Mouse (Mus musculus): ENCODE data around the gene Hmox1. TPM values are rescaled to one million over a fixed set of nuclear protein-coding genes. Genes with fewer than 3 reads are reported as not detected.
A peak's percentile ranks its signal among the peaks of the same experiment; 100 is the strongest.

Gene Hmox1
- polyA plus RNA-seq, 1 experiment from 2014 or later, result 11.6 TPM

- Histone ChIP-seq H3K36me3 (replicated peaks) (no peaks in the 10 kb centered on the region), H3K9ac (no peak overlapping the region), H3K4me2 (no peak overlapping the region), H3K27me3 (replicated peaks) (no peaks in the 10 kb centered on the region), H3K9me3 (no peaks in the 10 kb centered on the region), H3K27ac (no peak overlapping the region), H3K4me1 (no peaks in the 10 kb centered on the region), H3K4me3 (no peak overlapping the region)
- no peak for ATAC-seq (replicated peaks)
- 100% methylated on average over 1 of the region's 1 CpGs for WGBS
These were observed 18.5 kb upstream of the Hmox1 start for GRCm38 (mm10) chr8:75074876-75075275.

GRCm38 (mm10) chr8:75078215-75078614 is 15.2 kb upstream of the Hmox1 start:
- H3K4me2 ChIP-seq, result no peak overlapping the region
- no peaks in the 10 kb centered on the region for H3K9me3 ChIP-seq
- no peaks in the 10 kb centered on the region for H3K36me3 ChIP-seq (replicated peaks)
- no peaks in the 10 kb centered on the region for H3K27me3 ChIP-seq (replicated peaks)
- 77% methylated on average over 1 of the region's 1 CpGs for WGBS
- no peak overlapping the region for H3K27ac ChIP-seq
- no peak for ATAC-seq (replicated peaks)
- no peak overlapping the region for H3K4me3 ChIP-seq
- H3K9ac ChIP-seq, result no peak overlapping the region
- peaks cover under 1% of the 10 kb centered on the region; the same call in 1 of the 2 replicates for H3K4me1 ChIP-seq

- Histone ChIP-seq H3K4me1 (peaks cover 6% of the 10 kb centered on the region; the same call in 1 of the 2 replicates), H3K4me2 (no peak overlapping the region), H3K4me3 (no peak overlapping the region), H3K9ac (no peak overlapping the region), H3K27ac (no peak overlapping the region), H3K36me3 (replicated peaks) (no peaks in the 10 kb centered on the region), H3K27me3 (replicated peaks) (no peaks in the 10 kb centered on the region), H3K9me3 (no peaks in the 10 kb centered on the region)
- 94% methylated on average over 9 of the region's 9 CpGs for WGBS
- no peak for ATAC-seq (replicated peaks)
These were observed 14.6 kb upstream of the Hmox1 start for GRCm38 (mm10) chr8:75078851-75079250.

- H3K4me1 ChIP-seq, result peaks cover 7% of the 10 kb centered on the region; the same call in 1 of the 2 replicates
- no peak overlapping the region for H3K9ac ChIP-seq
- no peaks in the 10 kb centered on the region for H3K9me3 ChIP-seq
- H3K36me3 ChIP-seq (replicated peaks), result no peaks in the 10 kb centered on the region
- H3K4me2 ChIP-seq, result no peak overlapping the region
- no peak overlapping the region for H3K27ac ChIP-seq
- no peak for ATAC-seq (replicated peaks)
- WGBS, result 83% methylated on average over 9 of the region's 9 CpGs
- H3K4me3 ChIP-seq, result no peak overlapping the region
- H3K27me3 ChIP-seq (replicated peaks), result no peaks in the 10 kb centered on the region
These were observed 11.9 kb upstream of the Hmox1 start for GRCm38 (mm10) chr8:75081364-75082040.

- WGBS, result 87% methylated on average over 6 of the region's 6 CpGs
- peaks cover 7% of the 10 kb centered on the region; the same call in 1 of the 2 replicates for H3K4me1 ChIP-seq
- H3K36me3 ChIP-seq (replicated peaks), result no peaks in the 10 kb centered on the region
- H3K9ac ChIP-seq, result no peak overlapping the region
- H3K4me3 ChIP-seq, result no peak overlapping the region
- no peak overlapping the region for H3K27ac ChIP-seq
- no peak overlapping the region for H3K4me2 ChIP-seq
- H3K27me3 ChIP-seq (replicated peaks), result no peaks in the 10 kb centered on the region
- H3K9me3 ChIP-seq, result no peaks in the 10 kb centered on the region
- ATAC-seq (replicated peaks), result no peak
These were observed 11.1 kb upstream of the Hmox1 start for GRCm38 (mm10) chr8:75082181-75082805.

GRCm38 (mm10) chr8:75083846-75084245 is 9.6 kb upstream of the Hmox1 start:
- no peaks in the 10 kb centered on the region for H3K9me3 ChIP-seq
- H3K27ac ChIP-seq, result no peak overlapping the region
- peak; percentile 93 for ATAC-seq (replicated peaks)
- peaks cover 7% of the 10 kb centered on the region; the same call in 1 of the 2 replicates for H3K4me1 ChIP-seq
- peak overlapping the region; percentile 31; the same call in 1 of the 2 replicates for H3K9ac ChIP-seq
- peak overlapping the region; percentile 27 for H3K4me3 ChIP-seq
- H3K4me2 ChIP-seq, result peak overlapping the region; percentile 52
- WGBS, result 4% methylated on average over 17 of the region's 17 CpGs
- no peaks in the 10 kb centered on the region for H3K27me3 ChIP-seq (replicated peaks)
- no peaks in the 10 kb centered on the region for H3K36me3 ChIP-seq (replicated peaks)

GRCm38 (mm10) chr8:75084382-75085064 is 8.9 kb upstream of the Hmox1 start:
- Histone ChIP-seq H3K4me1 (peaks cover 12% of the 10 kb centered on the region; the same call in 1 of the 2 replicates), H3K27ac (no peak overlapping the region), H3K4me3 (no peak overlapping the region), H3K36me3 (replicated peaks) (no peaks in the 10 kb centered on the region), H3K4me2 (no peak overlapping the region), H3K9ac (no peak overlapping the region), H3K9me3 (no peaks in the 10 kb centered on the region), H3K27me3 (replicated peaks) (no peaks in the 10 kb centered on the region)
- ATAC-seq (replicated peaks), result no peak
- WGBS, result 68% methylated on average over 3 of the region's 3 CpGs

- ATAC-seq (replicated peaks), result no peak
- H3K4me3 ChIP-seq, result no peak overlapping the region
- H3K9ac ChIP-seq, result no peak overlapping the region
- no peaks in the 10 kb centered on the region for H3K9me3 ChIP-seq
- H3K4me1 ChIP-seq, result peaks cover 14% of the 10 kb centered on the region; the same call in 1 of the 2 replicates
- H3K27me3 ChIP-seq (replicated peaks), result no peaks in the 10 kb centered on the region
- 78% methylated on average over 2 of the region's 2 CpGs for WGBS
- H3K36me3 ChIP-seq (replicated peaks), result no peaks in the 10 kb centered on the region
- H3K4me2 ChIP-seq, result no peak overlapping the region
- H3K27ac ChIP-seq, result no peak overlapping the region
These were observed 7.4 kb upstream of the Hmox1 start for GRCm38 (mm10) chr8:75086002-75086401.

GRCm38 (mm10) chr8:75087127-75087526 is 6.3 kb upstream of the Hmox1 start:
- no peaks in the 10 kb centered on the region for H3K36me3 ChIP-seq (replicated peaks)
- no peak for ATAC-seq (replicated peaks)
- H3K27ac ChIP-seq, result no peak overlapping the region
- no peaks in the 10 kb centered on the region for H3K9me3 ChIP-seq
- peaks cover 14% of the 10 kb centered on the region; the same call in 1 of the 2 replicates for H3K4me1 ChIP-seq
- no peak overlapping the region for H3K9ac ChIP-seq
- H3K4me2 ChIP-seq, result no peak overlapping the region
- no peak overlapping the region for H3K4me3 ChIP-seq
- no peaks in the 10 kb centered on the region for H3K27me3 ChIP-seq (replicated peaks)

GRCm38 (mm10) chr8:75088989-75089881 is 4.2 kb upstream of the Hmox1 start:
- 19% methylated on average over 6 of the region's 6 CpGs for WGBS
- ATAC-seq (replicated peaks), result peak; percentile 49

GRCm38 (mm10) chr8:75090781-75091365 is 2.5 kb upstream of the Hmox1 start:
- Histone ChIP-seq H3K27me3 (replicated peaks) (no peaks in the 10 kb centered on the region), H3K4me2 (no peak overlapping the region), H3K36me3 (replicated peaks) (no peaks in the 10 kb centered on the region), H3K4me3 (no peak overlapping the region), H3K4me1 (peaks cover 16% of the 10 kb centered on the region), H3K27ac (no peak overlapping the region), H3K9ac (no peak overlapping the region), H3K9me3 (no peaks in the 10 kb centered on the region)
- 73% methylated on average over 4 of the region's 4 CpGs for WGBS
- no peak for ATAC-seq (replicated peaks)

More at GRCm38 (mm10) chr8:75088989-75089881, 4.2 kb upstream of the Hmox1 start:
- no peak overlapping the region for H3K9ac ChIP-seq
- H3K27ac ChIP-seq, result no peak overlapping the region
- H3K9me3 ChIP-seq, result no peaks in the 10 kb centered on the region
- peak overlapping the region; percentile 33 for H3K4me2 ChIP-seq
- H3K4me3 ChIP-seq, result no peak overlapping the region
- H3K27me3 ChIP-seq (replicated peaks), result no peaks in the 10 kb centered on the region
- no peaks in the 10 kb centered on the region for H3K36me3 ChIP-seq (replicated peaks)
- peaks cover 16% of the 10 kb centered on the region for H3K4me1 ChIP-seq
